Mouse (Mus musculus): ENCODE measurements around the gene Fbxo46. TPM values are rescaled to one million over a fixed set of nuclear protein-coding genes. Genes with fewer than 3 reads are reported as not detected.

The Fbxo46 gene
- total RNA-seq, 2 experiments from 2014 or later: 5.7 to 6.6 TPM

- DNase-seq: peak; percentile 64 to 69
- intact Hi-C loops (cut with DNase I): loop anchor here (1.0 kb wide), 1 partner anchor 23 kb away; no protein-coding TSS in a partner anchor
Observed at GRCm38 (mm10) chr7:19092381-19093173, 27.1 kb upstream of the Fbxo46 start.

GRCm38 (mm10) chr7:19093174-19093521, 26.5 kb upstream of the Fbxo46 start:
- intact Hi-C loops (cut with DNase I): loop anchor here (1.0 kb wide), 1 partner anchor 24 kb away; no protein-coding TSS in a partner anchor
- DNase-seq: peak; percentile 88 to 92

GRCm38 (mm10) chr7:19093537-19094385, 25.9 kb upstream of the Fbxo46 start:
- DNase-seq: peak; percentile 97 to 98
- intact Hi-C loops (cut with DNase I): loop anchor here (1.0 kb wide), 2 partner anchors 24 to 26 kb away; partner anchors contain the start of gene Fbxo46

GRCm38 (mm10) chr7:19094471-19094825, 25.2 kb upstream of the Fbxo46 start, which contains the start of gene Six5:
TSS of gene Six5 (plus strand) at chr7:19094594.
- intact Hi-C loops (cut with DNase I): loop anchor here (1.0 kb wide), 1 partner anchor 25 kb away; the partner anchor contains the start of gene Fbxo46
- peak in 1 of 2 experiments; percentile 71 for DNase-seq

- peak; percentile 68 to 71 for DNase-seq
- intact Hi-C loops (cut with DNase I): loop anchor here (1.0 kb wide), 1 partner anchor 24 kb away; the partner anchor contains the start of gene Fbxo46
Observed at GRCm38 (mm10) chr7:19094826-19095750, 24.6 kb upstream of the Fbxo46 start.

- peak; percentile 69 to 76 for DNase-seq
- intact Hi-C loops (cut with DNase I): no loop called here
Observed at GRCm38 (mm10) chr7:19095751-19096110, 23.9 kb upstream of the Fbxo46 start.

- intact Hi-C loops (cut with DNase I): no loop called here
- DNase-seq: no peak
Observed at GRCm38 (mm10) chr7:19096421-19096976, 23.2 kb upstream of the Fbxo46 start.

- DNase-seq: peak in 1 of 2 experiments; percentile 45
Observed at GRCm38 (mm10) chr7:19097217-19097616, 22.4 kb upstream of the Fbxo46 start.

GRCm38 (mm10) chr7:19097863-19098262, 21.8 kb upstream of the Fbxo46 start:
- DNase-seq: peak in 1 of 2 experiments; percentile 79
- intact Hi-C loops (cut with DNase I): no loop called here

More at GRCm38 (mm10) chr7:19097217-19097616, 22.4 kb upstream of the Fbxo46 start:
- intact Hi-C loops (cut with DNase I): no loop called here

- no peak for DNase-seq
- intact Hi-C loops (cut with DNase I): no loop called here
Observed at GRCm38 (mm10) chr7:19098811-19099210, 20.8 kb upstream of the Fbxo46 start.

GRCm38 (mm10) chr7:19100290-19100689, 19.4 kb upstream of the Fbxo46 start:
- no peak for DNase-seq
- intact Hi-C loops (cut with DNase I): loop anchor here (1.0 kb wide), 1 partner anchor 46 kb away; no protein-coding TSS in a partner anchor

GRCm38 (mm10) chr7:19103741-19104140, 15.9 kb upstream of the Fbxo46 start:
- intact Hi-C loops (cut with DNase I): no loop called here
- no peak for DNase-seq

GRCm38 (mm10) chr7:19104486-19104885, 15.2 kb upstream of the Fbxo46 start:
- no peak for DNase-seq
- intact Hi-C loops (cut with DNase I): no loop called here

GRCm38 (mm10) chr7:19107436-19107835, 12.2 kb upstream of the Fbxo46 start:
- intact Hi-C loops (cut with DNase I): no loop called here
- no peak for DNase-seq

- DNase-seq: no peak
- intact Hi-C loops (cut with DNase I): no loop called here
Observed at GRCm38 (mm10) chr7:19109565-19109964, 10.1 kb upstream of the Fbxo46 start.

GRCm38 (mm10) chr7:19118028-19118771, 1.5 kb upstream of the Fbxo46 start, which contains the start of gene Gm4969:
TSS of gene Gm4969 (minus strand) at chr7:19118368.
- peak; percentile 56 to 60 for DNase-seq

GRCm38 (mm10) chr7:19119083-19119482, 576 bp upstream of the Fbxo46 start:
- intact Hi-C loops (cut with DNase I): loop anchor here (1.0 kb wide), 1 partner anchor 25 kb away; the partner anchor contains the start of gene Six5
- no peak for DNase-seq

More at GRCm38 (mm10) chr7:19118028-19118771, 1.5 kb upstream of the Fbxo46 start, which contains the start of gene Gm4969:
- intact Hi-C loops (cut with DNase I): no loop called here

GRCm38 (mm10) chr7:19121686-19122085, 2.0 kb downstream of the Fbxo46 start:
- intact Hi-C loops (cut with DNase I): no loop called here
- no peak for DNase-seq

- no peak for DNase-seq
Observed at GRCm38 (mm10) chr7:19124713-19125112, 5.1 kb downstream of the Fbxo46 start.

More at GRCm38 (mm10) chr7:19124713-19125112, 5.1 kb downstream of the Fbxo46 start:
- intact Hi-C loops (cut with DNase I): no loop called here
